Mouse (Mus musculus): Measurements from ENCODE around the gene Sar1b.

DNA sequence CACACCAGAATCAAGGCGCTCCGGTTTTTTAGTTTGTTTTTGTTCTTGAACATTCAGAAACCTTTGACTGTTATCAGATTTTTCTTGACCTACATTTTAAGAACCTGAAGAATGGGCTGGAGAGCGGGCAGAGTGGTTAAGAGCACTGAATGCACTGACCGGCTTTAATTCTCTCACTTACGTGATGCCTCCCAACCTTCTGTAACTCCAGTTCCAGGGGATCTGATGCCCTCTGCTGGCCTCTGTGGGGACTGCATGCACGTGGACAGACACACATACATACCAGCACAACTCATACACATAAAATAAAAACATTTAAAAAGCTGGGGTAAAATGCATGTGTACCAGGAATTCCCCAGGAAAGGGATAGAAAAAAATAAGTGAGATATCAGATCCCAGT lies 22.4 kb downstream of the Sar1b start:
- TF ChIP-seq CTCF (IDR thresholded peaks at IDR 0.05; ENCODE audit: insufficient read depth, low read length), result peak; percentile 78
- TF ChIP-seq POLR2A (IDR thresholded peaks at IDR 0.05; ENCODE audit: borderline replicate concordance, extremely low read depth, low read depth, low read length), result no peak

Measured in lung, adult 2 months (tissue).